Mouse (Mus musculus) adrenal gland, postnatal 4 days (tissue): ENCODE results near the gene Gabrp. TPM values are rescaled to one million over a fixed set of nuclear protein-coding genes. Genes with fewer than 3 reads are reported as not detected.

Experiments used
- DNase-seq, 2 experiments: peaks; one replicate each; pipeline ENCODE4 v3.0.0; 2021 to 2022; ENCODE audit warnings: low spot score in 2 of 2, mixed read lengths in 2 of 2
- long read RNA-seq, 2 experiments: library from polyadenylated mRNA; stranded (forward); transcript quantifications; one replicate each; pipeline ENCODE4 v2.0.0; 2021
- total RNA-seq, 2 experiments: library from RNA; stranded (reverse); gene quantifications; 2 replicates each; pipeline ENCODE4 v1.2.3; 2021

Gabrp gene
- total RNA-seq: under 1 TPM in 1 of 2 experiments, not detected in 1; 0.25 TPM
- long read RNA-seq, experiment 1: 0 reads
- long read RNA-seq, experiment 2: 0 reads

DNA sequence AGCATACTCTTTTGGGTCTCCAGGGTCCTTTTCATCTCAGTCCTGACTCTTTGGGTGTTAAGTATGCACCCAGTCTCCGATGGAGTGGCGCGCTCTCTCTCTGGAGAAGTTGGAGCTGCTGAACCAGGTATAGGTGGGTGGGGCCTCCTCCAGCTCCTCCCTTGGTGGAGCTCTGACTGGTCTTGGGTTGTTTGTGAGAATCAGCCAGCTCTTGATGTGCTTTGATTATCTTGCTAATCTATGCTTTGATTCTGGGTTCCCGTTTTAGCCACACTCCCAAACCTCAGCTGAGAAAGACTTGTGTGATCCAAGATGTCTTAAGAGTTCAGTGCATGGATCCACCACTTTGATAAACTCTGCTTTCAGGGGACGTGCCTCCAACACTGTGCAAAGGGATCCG is at the start of gene Gabrp:
TSS of gene Gabrp (minus strand) at position 101 of the 400 bp plus-strand sequence.
- DNase-seq: no peak

DNA sequence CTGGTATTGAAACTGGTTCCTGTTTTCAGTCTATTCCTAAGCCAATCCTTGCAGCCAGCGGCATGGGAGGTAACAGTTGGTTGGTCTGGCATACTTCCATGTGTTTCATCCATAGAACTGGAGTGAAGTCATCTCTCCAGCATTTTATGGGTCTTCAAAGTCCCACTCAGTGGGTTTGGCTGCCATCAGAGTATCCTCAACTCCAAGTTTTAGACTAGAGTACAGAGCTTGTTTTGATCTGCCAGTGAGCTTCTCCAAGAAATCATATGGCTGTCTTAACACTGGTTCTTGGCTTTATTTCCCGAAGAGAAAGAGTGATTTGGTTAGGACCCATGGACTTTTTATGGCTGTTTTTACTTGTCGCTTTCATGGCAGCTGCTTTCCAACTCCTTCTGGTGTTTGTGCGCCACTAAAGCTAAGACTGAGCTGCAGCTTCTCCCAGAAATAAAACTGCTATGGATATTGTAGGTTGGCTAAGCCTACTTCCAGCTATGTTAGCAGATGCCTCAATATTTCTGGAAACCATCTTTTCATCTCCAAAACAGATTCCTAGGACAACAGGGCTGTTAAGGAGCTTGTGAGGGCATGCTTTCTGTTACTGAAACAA is 48.5 kb upstream of the Gabrp start:
- no peak for DNase-seq

DNA sequence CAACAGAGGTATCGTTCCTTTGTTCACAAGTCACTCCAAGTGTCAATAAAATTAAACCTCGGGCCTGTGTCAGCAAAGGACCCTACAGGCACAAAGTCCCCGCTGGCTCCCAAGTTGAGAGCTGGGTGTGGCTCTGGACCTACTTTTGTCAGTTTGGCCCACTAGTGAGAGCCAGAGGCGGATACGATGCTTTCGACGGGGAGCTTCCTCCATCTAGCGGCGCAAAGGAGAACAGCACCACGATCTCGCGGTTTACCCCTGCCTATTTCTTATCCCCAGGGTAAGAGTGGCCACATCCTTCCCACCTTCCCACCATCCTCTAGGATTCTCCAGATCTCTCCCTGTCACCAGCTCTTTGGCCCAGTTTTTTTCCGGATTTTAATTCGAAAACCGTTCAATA is 35.5 kb upstream of the Gabrp start:
- peak; percentile 8 to 23 for DNase-seq

DNA sequence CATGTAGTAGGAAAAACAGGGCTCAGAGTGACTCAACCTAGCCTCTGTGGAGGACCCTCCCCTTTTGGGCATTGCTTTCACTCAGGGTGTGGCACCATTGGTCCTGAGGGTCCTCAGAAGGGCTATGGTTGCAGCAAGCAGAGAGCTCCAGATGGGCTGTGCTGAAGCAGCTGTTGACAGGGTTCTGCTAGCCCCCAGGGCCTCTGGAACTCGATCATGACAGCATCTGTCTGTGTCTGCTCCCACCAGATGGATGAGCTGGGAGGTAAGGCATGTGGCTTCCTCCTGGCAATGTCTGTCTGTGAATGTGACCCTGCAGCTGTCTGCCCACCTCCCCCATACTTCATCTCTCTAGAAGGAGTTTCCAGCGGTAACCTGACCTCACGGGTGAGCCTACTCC is 29.0 kb upstream of the Gabrp start:
- no peak for DNase-seq

DNA sequence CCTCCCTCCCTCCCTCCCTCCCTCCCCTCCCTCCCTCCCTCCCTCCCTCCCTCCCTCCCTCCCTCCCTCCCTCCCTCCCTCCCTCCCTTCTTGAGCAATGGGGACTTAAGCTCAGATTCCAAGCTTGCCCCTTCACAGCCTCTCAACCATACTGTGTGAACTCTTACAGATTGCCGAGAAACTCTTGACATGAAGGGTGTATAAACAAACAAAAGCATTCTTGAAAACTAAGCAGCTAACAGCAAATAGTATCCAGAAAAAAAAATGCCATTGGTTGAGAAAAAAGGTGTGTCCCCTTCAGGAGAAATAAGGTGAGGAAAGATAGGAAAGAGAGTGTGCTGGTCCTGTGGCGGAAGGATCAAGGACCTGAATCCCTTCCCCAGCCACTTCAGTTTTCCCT is 24.4 kb upstream of the Gabrp start:
- DNase-seq: no peak

DNA sequence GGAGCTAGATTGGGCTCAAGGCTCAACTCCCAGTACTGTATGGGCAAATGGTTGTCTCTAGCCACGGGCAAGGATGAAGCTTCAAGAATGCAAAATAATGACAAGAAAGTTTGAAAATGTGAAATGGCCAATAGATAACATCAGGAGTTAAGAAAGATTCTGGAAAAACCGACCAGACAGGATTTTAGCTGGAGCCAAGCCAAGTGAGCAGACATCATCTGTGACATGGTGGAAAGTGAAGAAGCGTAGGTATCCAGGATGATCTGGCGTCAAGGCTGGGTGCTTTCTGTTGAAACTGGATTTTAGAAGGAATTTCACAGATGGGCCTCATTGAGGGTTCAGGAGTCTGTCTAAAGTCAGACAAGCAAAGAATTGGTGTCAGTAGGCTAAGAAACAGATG is 20.2 kb upstream of the Gabrp start, which contains the start of gene D130052B06Rik:
TSS of gene D130052B06Rik (plus strand) at position 317 of the 400 bp plus-strand sequence.
- DNase-seq: no peak

DNA sequence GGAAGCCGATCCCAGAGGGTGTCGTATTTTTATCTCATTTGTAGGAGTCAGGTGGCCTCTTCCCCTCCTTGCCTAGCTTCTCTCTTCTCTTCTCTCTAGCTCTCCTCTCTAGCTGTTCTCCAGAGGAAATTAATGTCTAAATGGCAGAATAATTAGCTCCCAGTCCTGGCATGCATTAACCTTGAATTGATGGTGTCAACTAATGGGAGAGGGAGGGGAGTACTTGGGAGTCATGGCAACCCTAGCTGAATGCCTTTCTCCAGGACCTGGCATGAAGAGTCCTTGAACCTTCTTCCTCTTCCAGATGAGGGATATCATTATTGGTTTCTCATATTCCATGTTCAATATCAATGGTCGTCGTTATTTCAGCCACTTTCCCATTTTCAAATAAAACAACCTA is 17.9 kb upstream of the Gabrp start:
- no peak for DNase-seq

DNA sequence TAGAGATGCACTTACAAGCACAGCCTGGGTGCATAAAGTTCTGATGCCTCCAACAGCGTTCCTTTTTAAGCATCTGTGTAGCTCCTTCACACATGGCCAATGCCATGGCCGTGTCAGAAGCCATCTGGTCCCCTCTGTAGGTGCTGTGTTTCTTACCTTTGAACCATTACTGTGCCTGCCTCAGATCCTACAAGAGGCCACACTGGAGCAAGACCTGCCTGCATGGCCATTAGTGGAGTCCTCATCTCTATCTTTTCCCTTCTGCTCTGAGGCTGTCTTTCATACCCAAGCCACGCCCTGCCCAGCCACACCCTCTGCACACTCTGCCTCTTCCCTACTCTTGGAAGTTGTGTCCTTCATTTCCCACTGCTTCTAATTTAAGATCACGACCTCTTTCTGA is 14.1 kb upstream of the Gabrp start:
- no peak for DNase-seq

DNA sequence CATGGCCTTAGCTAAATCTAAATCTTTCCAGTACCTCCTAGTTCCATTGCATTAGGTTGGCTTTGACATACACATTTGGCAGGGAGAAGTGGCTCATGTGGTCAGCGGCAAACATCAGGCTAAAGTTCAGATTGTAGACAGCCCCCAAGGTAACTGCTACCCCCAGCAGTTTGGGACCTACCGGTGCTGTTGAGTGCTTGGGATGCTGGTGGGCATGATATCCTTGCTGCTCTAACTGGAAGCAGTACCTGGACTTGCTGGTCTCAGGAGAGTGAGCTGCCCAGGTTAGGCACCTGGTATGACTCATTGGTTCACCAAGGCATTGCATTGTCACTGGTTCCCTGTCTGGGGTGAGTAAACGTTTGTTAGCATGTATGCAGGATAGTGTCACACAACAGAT is 12.0 kb upstream of the Gabrp start:
- no peak for DNase-seq

DNA sequence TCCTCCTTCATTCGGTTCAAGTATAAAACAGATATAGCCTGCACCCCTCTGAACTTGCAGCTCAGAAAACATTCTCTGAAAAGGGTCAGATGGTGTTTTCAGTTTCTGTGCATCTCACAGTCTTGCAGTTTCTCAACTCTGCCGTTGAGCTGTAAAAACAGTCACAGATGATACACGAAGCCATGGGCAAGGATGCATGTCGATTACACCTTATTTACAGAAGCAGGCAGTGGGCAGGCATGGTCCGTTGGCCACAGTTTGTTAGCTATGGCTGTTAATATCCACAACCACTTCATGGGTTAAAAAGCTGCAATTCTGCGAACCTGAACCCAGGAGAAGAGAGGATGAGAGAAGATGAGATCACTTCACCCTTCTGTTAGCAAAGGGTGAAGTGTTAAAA is 7.9 kb upstream of the Gabrp start:
- no peak for DNase-seq

DNA sequence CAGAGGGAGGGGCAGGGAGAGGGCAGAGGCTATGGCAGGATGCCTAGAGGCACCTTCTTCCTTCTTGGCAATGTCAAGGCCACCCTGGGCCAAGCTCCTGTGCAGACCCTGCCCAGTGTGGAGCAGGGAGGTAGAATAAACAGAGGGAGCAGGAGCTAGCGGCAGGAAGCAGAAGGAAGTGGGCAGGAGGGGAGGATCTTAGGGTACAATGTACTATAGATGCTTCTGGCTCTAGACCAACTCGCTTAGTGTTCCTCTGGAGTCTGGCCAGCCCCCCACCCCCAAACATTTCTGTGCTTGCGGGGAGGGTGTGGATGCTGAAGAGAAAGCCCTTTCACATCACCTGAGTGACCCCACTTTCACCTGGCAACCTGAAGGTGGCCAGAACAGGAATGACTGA is 862 bp upstream of the Gabrp start:
- DNase-seq: no peak

DNA sequence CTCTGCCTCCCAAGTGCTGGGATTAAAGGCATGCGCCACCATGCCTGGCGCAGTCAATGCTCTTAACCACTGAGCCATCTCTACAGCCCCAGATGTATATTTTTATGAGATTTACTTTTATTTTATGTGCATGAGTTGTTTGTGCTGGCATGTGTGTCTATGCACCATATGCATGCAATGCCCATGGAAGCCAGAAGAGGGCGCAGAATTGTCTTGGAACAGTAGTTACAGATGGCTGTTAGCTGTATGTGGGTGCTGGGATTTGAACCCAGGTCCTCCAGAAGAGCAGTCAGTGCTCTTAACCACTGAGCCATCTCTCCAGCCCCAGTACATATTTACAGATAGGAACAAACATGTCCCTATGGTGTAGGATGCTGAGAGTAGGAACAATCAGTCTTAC is 3.8 kb downstream of the Gabrp start:
- DNase-seq: no peak

DNA sequence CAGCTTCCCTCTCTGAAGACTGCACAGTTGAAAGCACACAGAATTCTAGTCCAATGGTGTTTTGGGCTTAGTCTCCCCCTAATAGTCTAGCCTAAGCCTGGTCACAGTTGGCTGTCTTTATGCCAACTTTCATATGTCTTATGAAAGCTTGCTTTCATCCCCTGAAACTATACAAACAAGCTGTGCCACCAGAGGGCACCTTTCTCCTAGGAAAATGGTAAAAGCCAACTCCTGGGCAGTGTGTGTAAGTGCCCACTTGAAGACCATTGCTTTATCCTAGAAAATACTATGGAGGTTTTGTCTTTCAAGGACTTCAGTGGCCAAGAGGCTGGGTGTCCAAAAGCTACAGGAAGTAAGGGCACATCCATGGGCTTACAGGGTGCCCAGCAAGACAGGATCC is 8.3 kb downstream of the Gabrp start:
- DNase-seq: no peak

DNA sequence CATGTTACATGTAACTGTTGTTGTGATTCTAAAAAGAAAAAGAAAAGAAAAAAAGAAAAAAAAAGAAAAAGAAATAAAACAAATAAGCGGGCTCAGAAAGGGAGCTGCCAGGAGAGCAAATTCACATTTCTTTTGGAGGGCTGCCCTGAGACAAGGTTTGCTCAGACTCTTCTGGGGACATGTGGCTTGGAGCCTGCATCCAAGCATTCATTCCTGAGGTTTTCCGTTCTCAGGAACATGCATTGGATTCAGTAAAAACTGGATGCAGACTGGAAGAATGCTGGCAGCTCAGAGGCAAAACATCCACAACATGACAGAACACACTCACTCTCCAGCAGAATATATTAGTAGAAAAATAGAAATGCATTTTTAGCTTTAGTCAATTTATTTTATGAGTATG is 14.8 kb downstream of the Gabrp start:
- DNase-seq: no peak

DNA sequence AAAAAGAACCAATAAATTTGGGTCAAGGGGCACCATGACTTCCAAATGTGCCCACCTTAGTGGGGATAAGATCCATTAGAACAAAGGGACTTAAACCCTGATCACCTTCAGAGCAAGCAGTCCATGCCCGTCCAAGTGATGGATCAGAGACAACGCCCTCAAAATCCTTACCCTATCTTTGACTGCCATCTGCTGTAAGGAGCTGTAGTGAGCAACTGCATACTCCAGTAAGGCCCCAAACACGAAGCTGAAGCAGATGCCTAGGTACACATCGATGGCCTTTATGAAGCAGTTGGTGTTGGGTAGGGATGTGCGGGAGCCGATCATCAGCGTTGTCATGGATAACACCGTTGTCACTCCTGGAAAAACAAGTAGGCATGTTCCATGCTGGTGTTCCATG is 24.6 kb downstream of the Gabrp start:
- no peak for DNase-seq

DNA sequence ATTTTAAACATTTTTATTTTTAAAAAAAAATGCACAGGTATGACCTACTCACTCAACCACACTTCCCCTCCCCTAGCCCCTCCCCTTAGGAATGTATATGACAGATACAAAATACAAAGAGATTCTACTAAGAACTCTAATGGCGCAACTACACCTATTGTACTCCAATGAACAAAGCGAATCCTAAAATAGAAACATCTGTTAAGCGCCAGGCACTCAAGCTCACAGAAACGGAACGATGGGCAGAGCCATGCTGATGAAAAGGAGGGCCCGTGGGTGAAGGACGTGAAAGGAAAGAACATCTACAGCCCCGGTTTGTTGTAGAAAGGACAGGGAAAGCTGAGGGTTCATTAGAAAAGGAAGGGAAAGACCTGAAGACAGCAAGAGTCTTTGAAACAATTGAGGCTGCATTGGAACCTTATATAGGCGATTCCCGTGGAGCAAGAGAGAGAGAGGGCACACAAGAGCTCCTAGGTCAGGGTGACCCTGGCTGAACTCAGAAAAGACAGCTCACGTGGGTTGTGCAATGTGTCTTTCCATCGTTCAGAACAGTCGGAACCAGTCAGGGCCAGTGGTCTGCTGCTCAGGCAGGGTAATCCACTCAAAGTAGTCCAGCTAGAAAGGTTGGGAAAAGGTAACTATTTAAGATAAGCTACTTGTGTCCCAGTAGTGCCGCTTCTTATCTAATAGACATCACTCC is 27.7 kb downstream of the Gabrp start:
- DNase-seq: no peak

DNA sequence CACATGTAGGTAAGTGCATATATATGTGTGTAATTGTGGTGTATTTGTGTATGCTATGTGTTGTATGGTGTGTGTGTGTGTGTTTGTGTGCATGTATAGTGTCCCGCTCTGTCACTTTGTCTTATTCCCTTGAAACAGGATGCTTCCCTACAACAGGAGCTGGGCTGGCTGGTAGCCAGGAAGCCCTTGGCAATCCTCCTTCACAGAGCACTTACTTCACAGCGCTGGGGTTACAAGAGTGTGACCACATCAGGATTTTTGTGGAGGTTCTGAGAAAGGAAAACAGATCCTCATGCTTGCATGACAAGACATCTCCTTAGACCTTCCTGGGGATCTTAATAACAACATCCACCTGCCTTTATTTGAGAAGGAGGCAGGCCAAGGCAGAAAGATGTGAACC is 31.4 kb downstream of the Gabrp start:
- no peak for DNase-seq

DNA sequence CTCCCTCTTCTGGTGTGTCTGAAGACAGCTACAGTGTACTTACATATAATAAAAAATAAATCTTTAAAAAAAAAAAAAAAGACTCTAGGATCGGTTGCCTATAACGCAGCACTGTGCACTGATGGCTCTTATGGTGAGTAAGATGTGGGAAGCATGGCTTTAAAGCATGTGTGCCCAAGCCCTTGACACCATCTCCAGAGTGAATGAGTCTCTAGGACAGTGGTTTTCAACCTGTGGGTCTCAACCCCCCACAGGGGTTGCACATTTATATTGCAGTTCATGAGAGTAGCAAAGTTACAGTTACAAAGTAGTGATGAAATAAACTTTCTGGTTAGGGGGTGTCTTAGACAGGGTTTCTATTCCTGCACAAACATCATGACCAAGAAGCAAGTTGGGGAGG is 33.8 kb downstream of the Gabrp start:
- DNase-seq: no peak

DNA sequence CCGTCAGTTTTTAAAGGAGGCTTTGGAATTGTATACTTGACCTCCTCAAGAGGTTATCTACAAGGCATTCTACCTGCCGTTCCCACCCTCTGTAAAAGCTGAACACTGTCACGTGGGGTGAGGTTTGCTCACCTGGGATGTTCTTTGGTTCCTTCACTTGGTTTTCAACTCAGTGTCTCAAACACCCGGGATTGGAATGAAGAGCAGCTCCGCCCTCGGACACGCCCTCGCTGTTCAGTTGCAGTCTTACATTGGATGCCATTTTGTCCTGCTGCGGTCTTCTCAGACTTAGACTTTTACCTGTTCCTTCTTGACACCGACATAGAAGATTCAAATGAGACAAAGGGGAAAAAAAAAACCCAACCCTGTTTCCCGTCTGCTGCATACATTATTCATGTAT is 34.6 kb downstream of the Gabrp start:
- no peak for DNase-seq

DNA sequence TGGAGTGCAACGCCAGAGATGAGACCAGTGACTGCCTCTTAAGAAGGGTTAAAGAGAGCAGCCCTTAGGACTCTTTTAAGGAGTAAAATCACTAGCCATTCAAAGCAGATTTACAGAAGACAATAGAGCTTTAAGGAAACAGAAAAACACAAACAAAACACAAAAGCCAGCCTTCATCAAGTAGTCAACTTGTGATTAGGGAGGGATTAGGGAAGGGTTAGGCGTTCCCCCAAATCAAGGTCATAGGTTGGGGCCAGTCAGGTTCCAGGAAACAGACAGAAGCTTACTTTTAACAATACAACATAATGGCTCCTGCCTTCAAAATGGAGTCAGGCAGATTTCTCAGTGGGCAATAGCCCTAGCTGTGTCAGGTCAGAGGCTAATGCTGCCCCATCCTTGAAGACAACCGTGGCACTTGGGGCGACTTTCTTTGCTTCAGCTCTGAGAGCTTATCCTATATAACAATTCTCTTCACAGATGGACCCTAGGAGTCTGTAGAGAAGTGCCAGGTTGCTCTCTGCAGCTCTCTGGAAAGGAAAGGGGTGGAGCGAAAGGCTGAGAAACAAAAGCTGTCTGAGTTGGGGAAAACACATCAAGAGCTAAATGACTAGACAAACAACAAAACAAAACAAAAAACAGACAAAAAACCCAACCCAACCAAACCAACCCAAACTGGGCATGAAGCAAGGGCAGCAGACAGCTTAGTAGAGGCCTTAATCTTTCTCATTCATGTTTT is 41.2 kb downstream of the Gabrp start:
- DNase-seq: no peak

DNA sequence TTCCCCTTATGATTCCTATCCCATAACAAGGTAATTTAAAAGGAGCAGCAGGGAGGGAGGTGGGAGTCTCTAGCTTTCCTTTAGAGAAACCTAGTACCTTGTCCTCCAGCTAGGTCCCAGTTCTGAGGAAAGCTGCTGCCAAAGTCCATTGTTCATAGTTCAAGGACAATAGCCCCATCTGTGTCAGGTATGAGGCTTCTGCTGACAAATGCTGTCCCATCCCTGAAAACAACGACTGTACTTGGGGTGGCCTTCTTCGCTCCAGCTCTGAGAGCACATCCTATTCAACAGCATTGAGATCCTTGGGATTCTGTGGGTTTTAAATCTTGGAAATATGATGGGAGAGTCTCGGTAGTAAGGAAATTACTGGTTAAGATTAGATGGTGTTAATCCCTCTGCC is 42.1 kb downstream of the Gabrp start:
- DNase-seq: no peak

DNA sequence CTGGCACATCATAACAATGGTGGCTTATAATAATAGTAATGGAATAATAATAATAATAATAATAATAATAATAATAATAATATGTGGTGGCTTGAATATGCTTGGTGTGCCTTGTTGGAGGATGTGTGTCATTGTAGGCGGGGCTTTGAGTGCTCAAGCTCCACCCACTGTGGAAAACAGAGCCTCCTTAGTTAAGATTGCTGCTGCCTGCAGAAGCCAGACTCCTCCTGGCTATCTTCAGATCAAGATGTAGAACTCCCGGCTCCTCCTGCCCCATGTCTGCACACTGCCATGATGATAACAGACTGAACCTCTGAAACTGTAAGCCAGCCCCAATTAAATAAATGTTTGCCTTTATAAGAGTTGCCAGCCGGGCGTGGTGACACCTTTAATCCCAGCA is 44.2 kb downstream of the Gabrp start:
- no peak for DNase-seq
